Mouse (Mus musculus) CH12.LX (cell line): ENCODE data around the gene Pdk2.

Experiments used
- CTCF ChIP-seq, 2 experiments: IDR thresholded peaks in 1 of 2; conservative IDR thresholded peaks in 1 of 2; 2 replicates each; pipeline ENCODE4 v1.5.1; 2011 to 2012; ENCODE audit warnings: low read depth in 2 of 2, low read length in 2 of 2, improper control_type of control experiment in 1 of 2, inconsistent platforms in 1 of 2, mild to moderate bottlenecking in 1 of 2, moderate library complexity in 1 of 2
- EP300 ChIP-seq: IDR thresholded peaks from 2 replicates; pipeline ENCODE4 v1.6.1; 2011; ENCODE audit warnings: low read length, improper control_type of control experiment
- ETS1 ChIP-seq: conservative IDR thresholded peaks from 2 replicates; pipeline ENCODE4 v1.6.1; 2012; ENCODE audit warnings: low read depth, mild to moderate bottlenecking, inconsistent platforms, low read length, improper control_type of control experiment, moderate library complexity
- HCFC1 ChIP-seq: IDR thresholded peaks from 2 replicates; pipeline ENCODE4 v1.6.1; 2012; ENCODE audit warnings: low read depth, mild to moderate bottlenecking, inconsistent platforms, low read length, improper control_type of control experiment
- MAX ChIP-seq: IDR thresholded peaks from 2 replicates; pipeline ENCODE4 v1.6.1; 2011; ENCODE audit warnings: low read length, improper control_type of control experiment
- MYC ChIP-seq: IDR thresholded peaks from 2 replicates; pipeline ENCODE4 v1.6.1; 2011; ENCODE audit warnings: low read depth, mild to moderate bottlenecking, improper control_type of control experiment, low read length
- NRF1 ChIP-seq: IDR thresholded peaks from 2 replicates; pipeline ENCODE4 v1.6.1; 2014; ENCODE audit warnings: low read depth, mild to moderate bottlenecking, inconsistent platforms, low read length, improper control_type of control experiment, moderate library complexity
- PAX5 ChIP-seq: IDR thresholded peaks from 2 replicates; pipeline ENCODE4 v1.6.1; 2012; ENCODE audit warnings: low read length, inconsistent platforms, mixed read lengths
- POLR2A ChIP-seq: IDR thresholded peaks from 2 replicates; pipeline ENCODE4 v1.6.1; 2011; ENCODE audit warnings: low read depth, mild to moderate bottlenecking, improper control_type of control experiment, low read length

GRCm38 (mm10) chr11:95085710-95086109 lies 44.6 kb upstream of the Pdk2 start:
- TF ChIP-seq HCFC1 (0 out of 2 replicates have a peak, but pooled peaks have one; percentile 25), NRF1 (no peak), MAX (peak; percentile 27; the same call in 1 of the 2 replicates), CTCF (conservative IDR thresholded peaks at IDR 0.05 in 1 of 2, IDR thresholded peaks at IDR 0.05 in 1 of 2; ENCODE audit: low read depth in 2 of 2, low read length in 2 of 2) (no peak), MYC (peak; percentile 43; the same call in 1 of the 2 replicates), ETS1 (0 out of 2 replicates have a peak, but pooled peaks have one; percentile 35), POLR2A (no peak), PAX5 (no peak), EP300 (peak; percentile 62)
